Mouse (Mus musculus): Measurements from ENCODE around the gene Prss16. TPM values are rescaled to one million over a fixed set of nuclear protein-coding genes. Genes with fewer than 3 reads are reported as not detected.

Prss16 gene
- total RNA-seq, 2 experiments from 2014 or later: 2.8 to 3.7 TPM

DNA sequence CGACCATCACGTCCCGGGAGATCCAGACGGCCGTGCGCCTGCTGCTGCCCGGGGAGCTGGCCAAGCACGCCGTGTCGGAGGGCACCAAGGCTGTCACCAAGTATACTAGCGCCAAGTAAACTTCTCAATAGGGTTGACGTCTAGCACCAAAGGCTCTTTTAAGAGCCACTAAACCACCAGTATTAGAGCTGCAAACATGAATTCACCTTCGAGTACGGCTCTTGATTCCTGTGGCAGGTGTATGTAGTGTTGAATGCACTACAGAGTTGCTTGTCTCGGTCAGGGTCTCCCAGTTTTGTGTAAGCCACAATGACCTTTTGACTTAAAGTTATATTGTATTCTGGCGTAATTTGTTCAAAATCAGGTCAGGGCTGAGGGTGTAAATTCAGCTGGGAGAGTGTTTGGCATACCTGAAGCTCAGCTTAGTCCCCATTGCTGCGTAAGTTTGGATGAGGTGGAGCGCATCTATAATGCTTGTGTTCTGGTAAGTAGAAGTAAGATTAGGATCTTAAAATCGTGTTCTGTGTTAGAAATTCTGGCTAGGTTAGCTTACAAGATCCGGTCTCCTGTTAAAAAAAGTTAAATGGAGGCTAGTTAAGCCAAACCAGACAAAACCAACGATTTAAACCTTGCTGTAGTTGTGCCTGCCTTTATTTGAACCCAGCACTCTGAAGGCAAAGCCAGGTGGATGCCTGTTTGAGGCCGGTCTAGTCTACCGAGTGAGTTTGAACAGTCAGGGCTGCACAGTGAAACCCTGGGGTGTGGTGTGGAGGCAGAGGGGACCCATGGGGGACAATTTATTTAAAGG is 26.8 kb upstream of the Prss16 start:
- ATAC-seq (ENCODE audit: poor library complexity, severe bottlenecking): no peak

DNA sequence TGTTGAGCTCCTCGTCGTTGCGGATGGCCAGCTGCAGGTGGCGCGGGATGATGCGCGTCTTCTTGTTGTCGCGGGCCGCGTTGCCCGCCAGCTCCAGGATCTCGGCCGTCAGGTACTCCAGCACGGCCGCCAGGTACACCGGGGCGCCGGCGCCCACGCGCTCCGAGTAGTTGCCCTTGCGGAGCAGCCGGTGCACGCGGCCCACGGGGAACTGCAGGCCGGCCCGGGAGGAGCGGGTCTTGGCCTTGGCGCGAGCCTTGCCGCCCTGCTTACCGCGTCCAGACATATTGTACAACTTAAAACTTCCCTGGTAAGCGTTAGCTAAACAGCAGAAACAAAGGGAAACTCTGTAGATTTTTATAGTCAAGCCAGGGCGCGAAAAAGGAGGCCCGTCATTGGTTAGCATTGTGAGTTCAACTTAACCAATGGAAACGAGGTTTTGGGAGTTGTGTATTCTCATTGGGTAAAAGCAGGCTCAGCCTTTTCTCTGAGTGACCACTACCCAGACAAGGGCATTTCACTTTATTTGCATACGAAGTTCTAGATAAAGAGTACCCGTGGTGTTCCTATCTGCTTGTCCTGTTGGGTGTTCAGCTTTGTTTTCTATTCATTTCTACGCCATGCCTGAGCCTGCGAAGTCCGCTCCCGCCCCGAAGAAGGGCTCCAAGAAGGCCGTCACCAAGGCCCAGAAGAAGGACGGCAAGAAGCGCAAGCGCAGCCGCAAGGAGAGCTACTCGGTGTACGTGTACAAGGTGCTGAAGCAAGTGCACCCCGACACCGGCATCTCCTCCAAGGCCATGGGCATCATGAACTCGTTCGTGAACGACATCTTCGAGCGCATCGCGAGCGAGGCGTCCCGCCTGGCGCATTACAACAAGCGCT is 26.0 kb upstream of the Prss16 start, which contains the start of the genes Hist1h2ah and Hist1h2bk:
Gene Hist1h2ah (minus strand): TSS at position 302 of the 882 bp plus-strand sequence.
Gene Hist1h2bk (plus strand): TSS at position 604 of the 882 bp plus-strand sequence.
- ATAC-seq (ENCODE audit: poor library complexity, severe bottlenecking): peak; percentile 96

DNA sequence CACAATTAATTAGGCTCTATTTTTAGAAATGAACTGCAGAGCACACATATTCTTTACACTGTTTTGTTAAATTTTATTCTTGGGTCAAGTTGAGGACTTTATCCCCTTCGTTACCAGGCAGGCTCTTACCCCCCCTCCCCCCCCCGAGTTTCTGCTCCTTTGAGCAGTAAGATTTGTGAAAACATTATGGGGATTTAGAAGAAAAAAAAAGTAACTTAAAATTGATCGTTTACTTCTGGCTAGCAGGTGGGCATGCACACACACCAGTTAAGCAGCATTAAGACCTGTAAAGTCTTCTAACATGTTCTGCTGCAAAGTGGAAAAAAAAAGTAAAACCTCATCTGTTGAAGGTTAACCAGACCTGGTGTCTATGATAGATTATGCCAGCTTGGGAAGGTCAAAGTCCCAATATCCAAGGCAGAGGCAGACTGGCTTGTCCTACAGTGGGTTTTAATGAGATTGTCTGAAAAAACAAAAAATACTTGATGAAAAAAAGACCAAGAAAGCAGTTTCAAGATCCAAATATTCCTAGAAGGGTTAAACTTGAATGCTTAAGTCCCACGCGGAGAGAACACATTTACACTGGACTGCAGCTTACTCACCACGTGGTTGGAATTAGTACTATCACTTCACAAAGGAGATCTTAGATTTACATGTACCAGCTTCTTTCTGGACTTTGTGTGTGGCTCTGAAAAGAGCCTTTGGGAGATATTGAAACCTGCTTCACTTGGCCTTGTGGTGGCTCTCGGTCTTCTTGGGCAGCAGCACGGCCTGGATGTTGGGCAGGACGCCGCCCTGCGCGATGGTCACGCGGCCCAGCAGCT is 25.1 kb upstream of the Prss16 start:
- peak; percentile 18; the same call in 1 of the 2 replicates for ATAC-seq (ENCODE audit: poor library complexity, severe bottlenecking)

DNA sequence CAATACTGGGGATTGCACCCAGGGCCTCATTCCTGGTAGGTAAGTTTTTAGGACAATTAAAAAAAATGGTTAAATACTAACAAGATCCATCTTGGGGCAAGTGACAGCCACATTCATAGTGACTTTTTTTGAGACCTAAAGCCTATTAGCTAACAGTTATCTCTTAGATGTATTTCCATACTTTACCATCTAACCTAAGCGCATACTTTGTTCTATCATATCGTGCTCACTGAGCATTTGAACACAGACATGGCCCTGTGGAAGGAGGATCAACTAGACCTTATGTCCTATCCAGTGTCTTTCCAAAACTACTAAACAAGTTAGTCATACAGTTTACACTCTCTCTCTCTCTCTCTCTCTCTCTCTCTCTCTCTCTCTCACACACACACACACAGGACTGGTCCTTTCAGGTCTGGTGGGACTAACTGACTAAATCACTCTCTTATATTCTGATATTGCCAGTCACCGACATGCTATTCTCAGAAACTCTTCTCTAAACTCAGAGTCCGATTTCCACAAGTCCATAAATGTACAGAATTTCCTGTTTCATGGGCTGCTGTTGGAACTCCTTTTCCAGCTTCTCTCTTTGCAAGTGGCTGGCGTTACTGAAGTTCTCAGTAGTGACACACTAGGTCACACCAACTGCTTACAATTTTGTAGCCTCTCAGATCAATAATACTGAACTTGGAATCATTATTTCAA is 24.4 kb upstream of the Prss16 start:
- ATAC-seq (ENCODE audit: poor library complexity, severe bottlenecking): no peak

DNA sequence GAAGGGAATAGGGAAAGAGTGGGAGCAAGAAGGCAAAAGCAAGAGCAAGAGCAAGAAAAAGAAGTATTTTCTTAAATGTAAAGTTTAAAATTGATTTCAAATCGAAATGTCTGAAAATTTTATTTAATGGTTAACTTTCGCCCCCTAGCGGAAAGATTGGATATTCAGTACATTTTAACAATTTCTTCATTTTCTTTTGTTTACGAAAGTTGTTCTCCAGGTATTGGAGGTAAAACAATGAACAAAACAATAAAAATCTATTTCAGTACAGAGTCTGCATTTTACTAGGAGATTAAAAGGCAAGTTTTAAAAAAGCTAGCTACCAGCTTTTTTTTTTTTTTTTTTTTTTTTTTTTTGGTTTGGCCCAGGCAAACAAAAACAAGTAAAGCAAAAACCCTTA is 21.0 kb upstream of the Prss16 start:
- no peak for ATAC-seq (ENCODE audit: poor library complexity, severe bottlenecking)

DNA sequence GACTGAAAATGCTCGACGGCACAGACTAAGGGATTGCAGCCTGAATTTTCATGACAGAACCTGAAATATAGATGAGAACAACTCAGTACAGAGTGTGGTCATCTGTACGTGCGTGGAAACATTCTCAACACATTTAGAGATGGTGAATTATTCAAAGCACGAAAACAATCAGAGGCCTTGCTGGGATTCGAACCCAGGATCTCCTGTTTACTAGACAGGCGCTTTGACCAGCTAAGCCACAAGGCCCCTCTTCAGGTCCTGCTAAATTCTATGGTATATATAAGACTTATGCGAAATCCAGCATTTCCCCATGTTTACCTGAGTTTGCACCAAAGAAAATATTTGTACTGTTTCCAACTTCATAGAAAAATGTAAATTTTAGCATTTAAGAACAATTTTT is 20.4 kb upstream of the Prss16 start:
- no peak for ATAC-seq (ENCODE audit: poor library complexity, severe bottlenecking)

DNA sequence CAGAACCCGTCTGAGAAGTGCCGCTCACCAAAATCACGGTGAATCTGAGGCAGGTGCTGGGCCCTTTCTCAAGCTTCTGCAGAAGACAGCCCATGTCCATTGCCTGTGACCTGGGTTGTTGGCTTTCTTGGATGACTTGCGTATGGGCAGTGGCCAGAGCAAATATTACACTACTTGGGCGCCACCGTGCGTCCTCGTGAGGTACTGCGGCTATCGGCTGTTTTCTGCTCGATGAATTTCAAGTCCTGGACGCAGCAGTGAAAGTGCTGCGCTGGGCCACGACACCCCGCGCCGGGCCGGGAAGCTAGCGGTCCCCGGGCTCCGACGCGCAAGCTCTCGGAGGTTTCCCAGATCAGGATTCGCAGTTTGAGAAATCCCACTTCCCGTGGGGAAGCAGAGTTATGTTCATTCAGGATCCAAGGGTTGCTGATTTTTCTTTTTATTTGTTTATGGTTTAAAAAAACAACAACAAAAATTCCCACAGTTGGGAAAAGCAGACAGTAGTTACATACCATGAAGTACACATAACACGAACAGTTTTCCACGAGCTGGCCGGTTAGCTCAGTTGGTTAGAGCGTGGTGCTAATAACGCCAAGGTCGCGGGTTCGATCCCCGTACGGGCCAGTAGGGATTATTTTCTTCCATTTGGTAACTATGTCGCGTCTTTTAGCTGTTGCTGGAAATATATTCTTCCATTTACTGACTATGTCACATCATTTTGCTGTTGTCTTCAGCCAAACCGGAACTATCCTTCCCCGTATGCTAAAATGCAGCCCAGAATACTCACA is 19.3 kb upstream of the Prss16 start:
- peak; percentile 94 for ATAC-seq (ENCODE audit: poor library complexity, severe bottlenecking)

DNA sequence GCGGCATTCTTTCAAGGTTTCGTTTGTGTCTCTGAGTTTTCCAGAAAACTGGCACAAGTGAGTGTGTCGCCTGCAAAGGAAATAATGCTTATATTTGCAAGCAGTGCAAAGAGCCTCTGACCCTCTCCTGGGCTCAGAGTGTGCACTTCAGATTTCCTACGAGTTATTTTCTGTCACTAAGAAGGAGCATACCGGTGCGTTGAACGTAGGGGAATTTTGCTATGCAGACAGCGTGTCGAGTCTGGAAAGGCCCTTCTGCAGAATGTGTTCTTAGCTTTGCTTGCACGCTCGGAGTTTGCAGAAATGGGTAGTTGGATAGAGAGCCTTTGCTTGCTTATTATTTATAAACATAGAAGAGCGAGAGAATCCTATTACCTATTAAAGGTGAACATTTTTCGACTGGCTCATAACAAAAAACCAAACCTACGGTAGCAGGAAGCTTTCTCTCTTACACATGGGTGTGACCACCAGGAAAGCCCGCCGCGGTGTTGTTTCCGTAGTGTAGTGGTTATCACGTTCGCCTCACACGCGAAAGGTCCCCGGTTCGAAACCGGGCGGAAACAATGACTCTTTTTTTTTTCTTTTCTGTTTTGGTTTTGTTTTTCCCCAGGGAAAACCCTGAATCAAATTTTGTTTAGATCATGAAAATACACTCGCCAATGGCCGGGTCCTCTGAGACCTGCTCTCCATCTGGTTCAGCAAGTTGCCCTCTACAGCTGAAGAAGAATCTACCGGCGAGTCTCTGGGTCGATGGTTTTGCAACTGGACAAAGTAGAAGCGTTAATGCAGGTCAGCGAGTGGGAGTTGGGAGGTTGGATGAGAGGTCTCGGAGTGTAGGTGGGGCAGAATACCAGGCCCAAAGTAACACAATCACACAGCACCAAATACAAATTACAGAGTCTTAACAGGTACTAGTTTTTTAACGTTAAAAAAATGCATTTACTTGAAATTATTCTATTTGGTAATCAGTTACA is 16.8 kb upstream of the Prss16 start:
- peak; percentile 48 for ATAC-seq (ENCODE audit: poor library complexity, severe bottlenecking)

DNA sequence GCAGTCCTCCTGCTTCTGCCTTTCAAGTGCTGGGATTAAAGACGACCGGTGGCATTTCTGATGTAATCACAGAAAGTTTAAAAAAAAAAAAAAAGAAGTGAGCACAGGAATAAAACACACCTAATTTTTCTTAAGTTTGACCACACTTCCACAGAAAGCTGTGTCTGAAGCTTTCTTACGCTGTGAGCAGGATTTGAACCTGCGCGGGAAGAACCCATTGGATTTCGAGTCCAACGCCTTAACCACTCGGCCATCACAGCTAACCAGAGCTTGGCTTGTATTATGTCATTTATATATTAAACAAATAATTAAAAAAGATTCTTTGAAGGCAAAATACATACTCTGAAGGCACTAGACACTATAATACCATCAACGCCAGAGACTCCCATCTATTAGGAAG is 12.7 kb upstream of the Prss16 start:
- ATAC-seq (ENCODE audit: poor library complexity, severe bottlenecking): peak; percentile 70

DNA sequence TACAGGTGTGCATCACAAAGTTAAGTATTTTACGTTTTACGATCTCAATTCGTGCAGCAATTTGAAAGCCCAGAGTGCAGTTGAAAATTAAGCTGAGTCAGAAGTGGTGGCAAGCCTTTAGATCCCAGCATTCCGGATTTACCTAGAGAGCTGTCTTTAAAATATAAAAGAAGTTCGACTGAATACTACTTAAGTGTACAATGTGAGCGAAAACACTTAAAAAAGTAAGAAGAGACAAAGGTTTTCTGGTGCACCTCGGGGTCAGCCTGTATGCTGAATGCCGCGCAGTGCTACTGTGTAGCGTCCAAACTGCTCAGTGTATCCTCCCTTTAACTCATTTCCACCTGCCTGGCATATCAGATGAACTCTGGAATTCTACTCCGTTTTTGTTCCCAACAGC is 12.0 kb upstream of the Prss16 start:
- no peak for ATAC-seq (ENCODE audit: poor library complexity, severe bottlenecking)

DNA sequence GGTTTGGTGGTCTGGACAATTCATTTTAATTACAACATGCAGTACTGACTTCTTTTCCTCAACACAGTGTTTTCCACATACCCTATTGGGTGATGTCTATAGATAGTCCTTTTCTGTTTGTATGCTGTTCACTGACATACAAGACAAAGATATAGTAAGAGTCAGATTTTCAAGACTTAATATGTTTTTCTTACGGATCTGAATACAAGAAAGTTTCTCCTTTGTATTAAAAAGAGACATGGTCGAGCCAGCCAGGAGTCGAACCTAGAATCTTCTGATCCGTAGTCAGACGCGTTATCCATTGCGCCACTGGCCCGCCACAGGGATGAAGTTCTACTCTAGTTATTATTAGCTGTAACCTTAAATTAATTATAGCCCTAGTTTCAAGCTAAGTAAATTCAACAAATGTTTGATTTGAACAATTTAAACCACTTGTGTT is 11.4 kb upstream of the Prss16 start:
- peak; percentile 41 for ATAC-seq (ENCODE audit: poor library complexity, severe bottlenecking)

DNA sequence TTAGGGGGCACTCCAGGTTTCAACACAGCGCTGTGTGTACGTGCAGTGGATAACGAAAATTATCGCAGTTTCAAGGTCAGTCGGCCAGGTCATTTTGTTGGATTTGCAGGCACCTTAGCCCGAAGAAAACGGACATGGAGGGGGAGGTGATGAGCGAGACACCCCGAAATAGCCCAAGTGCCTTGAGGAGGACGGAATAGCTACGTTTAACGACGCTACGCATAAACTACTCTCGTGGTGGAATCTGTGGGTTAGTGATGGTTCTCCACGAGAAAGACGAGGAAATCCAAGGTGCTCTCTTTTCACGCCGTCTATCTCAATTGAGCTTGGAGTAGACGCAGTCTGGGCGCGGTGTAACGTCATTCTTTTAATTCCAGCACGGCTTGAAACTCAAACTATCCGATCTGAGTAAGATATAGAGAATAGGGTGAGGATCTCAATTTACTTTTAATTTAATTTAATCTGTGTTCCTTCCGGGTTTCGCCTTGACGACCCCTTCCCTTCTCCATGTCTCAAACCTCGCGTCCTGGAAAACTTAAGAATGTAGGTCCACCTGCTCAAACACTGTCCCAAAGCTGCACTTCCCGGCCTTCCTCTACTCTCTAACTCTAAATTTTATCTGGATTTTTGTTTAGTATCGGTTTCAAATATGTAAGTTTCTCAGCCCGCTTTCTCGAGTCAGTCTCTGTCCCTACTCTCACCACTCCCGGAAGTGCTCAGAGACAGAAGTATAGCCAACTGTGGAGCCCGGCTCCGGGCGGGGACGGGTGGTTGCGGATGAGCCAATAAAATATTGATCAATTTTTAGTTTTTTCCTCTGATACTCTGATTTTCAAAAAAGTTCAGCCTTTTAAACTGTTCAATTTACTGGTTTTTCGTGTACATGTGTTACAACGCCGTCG is 10.6 kb upstream of the Prss16 start:
- peak; percentile 64 for ATAC-seq (ENCODE audit: poor library complexity, severe bottlenecking)

DNA sequence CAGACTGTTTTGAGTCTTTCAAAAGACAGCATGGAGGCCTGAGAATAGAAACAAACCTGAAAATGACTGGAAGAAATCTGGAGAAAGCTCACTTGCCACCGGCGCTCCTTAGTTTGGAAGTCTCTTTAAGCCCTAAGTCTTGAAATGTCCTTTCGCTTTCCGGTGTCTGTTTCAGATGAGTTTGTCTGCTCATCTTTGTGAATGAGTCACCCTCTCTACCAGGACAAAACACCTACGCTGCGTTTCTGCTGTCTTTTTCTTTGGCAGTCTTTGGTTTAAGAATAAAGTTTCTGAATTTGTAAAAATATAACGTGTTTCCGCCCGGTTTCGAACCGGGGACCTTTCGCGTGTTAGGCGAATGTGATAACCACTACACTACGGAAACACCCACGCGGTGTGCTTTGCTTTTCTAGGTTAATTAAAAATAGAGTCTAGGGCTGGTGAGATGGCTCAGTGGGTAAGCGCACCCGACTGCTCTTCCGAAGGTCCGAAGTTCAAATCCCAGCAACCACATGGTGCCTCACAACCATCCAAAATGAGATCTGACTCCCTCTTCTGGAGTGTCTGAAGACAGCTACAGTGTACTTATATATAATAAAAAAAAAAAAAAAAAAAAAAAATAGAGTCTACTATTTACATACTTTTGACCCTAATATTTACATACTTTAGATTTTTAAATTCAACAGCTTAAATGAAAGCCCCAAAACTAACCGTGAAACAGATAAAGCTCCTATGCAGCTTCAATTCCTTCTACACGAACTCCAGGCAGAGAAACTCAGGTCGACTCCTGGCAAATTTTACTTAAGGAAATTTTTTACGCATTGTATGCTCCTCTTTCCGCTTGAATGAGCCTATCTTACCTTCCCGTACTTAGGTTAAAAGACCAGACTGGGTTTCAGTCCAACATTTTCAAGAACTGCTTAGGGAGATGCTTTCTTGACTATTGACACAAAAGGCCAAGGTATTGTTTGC is 6.2 kb upstream of the Prss16 start:
- ATAC-seq (ENCODE audit: poor library complexity, severe bottlenecking): peak; percentile 78

DNA sequence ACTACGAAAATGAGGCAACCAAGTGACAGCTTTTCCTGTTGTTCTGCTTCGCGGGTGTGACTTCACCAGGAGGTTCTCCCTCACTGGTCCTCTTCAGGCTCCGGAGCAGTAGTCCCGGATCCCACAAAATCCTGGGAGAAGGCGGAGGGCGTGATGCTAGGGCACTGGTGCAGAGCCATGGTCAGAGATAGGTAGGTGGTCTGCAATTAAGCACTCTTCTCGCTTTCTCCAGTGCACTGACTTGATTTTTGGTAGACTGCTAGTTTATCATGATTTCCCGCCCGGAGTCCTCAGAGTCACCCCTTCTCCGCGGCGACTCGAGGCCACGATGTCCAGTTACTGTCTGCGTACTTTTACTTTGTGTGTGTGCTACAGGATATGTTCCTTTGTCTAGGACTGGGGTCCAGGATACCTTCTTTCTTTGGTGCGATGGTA is 4.9 kb upstream of the Prss16 start:
- ATAC-seq (ENCODE audit: poor library complexity, severe bottlenecking): 0 out of 2 replicates have a peak, but pooled peaks have one; percentile 5

DNA sequence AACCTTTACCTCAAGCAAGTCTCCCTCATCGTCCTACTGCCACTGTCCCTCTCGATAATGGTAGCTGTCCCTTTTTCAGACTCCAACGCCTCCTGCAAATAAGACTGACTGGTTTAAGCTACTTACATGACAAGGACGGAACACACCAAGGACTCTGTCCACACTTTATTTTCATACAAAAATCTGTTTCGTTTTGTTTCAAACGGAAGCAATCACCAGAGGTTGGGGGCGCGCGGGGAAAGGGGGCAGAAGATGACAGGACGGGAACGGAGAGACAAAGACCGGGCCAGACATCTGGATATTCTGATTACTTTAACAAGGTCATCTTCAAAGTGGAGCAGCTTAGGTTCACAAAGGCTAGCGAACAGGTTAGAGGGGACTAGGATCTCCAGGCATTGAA is 4.2 kb upstream of the Prss16 start:
- ATAC-seq (ENCODE audit: poor library complexity, severe bottlenecking): no peak

DNA sequence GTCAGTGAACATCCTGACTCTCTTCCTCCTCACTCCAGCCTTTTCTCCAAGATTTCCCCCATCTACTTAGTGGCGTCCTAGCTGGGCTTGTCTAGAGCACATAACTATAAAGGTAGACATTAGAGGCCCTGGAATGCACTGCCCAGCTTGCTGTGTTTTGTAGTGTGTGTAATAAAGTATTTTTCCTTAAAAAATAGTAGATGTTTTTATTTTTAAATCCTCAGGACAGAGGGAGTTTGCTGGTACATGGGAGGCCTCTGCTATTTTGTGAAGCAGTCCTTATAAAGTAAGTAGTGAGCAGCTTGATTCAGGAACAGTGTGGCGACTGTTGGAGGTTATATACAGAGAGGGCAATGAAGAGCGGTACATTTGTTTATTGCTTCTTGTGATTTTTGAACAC is 835 bp downstream of the Prss16 start:
- ATAC-seq (ENCODE audit: poor library complexity, severe bottlenecking): no peak

Measured in megakaryocyte, adult 5-6 weeks (primary cell).